Mouse (Mus musculus) CH12.LX (cell line): Measurements from ENCODE around the gene Asic4. TPM values are rescaled to one million over a fixed set of nuclear protein-coding genes. Genes with fewer than 3 reads are reported as not detected.

ENCODE experiments used
- DNase-seq: peaks from one replicate; pipeline ENCODE4 v3.0.0-alpha.2; 2013; ENCODE audit errors: extremely low read depth
- H3K27ac ChIP-seq: 2 replicates; pipeline ENCODE4 v1.5.1; 2012; ENCODE audit warnings: low read depth, mild to moderate bottlenecking, control low read depth, moderate library complexity; ENCODE audit not compliant: insufficient read depth
- H3K27me3 ChIP-seq: replicated peaks from 2 replicates; pipeline ENCODE3; 2012; ENCODE audit warnings: inconsistent platforms
- H3K36me3 ChIP-seq, 2 experiments: replicated peaks in 1 of 2; 2 replicates each; pipeline versions ENCODE3 to v1.6.1; 2012; ENCODE audit warnings: inconsistent platforms in 1 of 2, low read length in 1 of 2, mild to moderate bottlenecking in 1 of 2, mixed read lengths in 1 of 2, moderate library complexity in 1 of 2; ENCODE audit not compliant: control insufficient read depth in 1 of 2, insufficient read depth in 1 of 2
- H3K4me1 ChIP-seq, 2 experiments: 2 replicates each; pipeline ENCODE4 v1.6.1; 2012; ENCODE audit warnings: inconsistent platforms in 1 of 2, moderate library complexity in 1 of 2; ENCODE audit not compliant: insufficient read depth in 2 of 2, control insufficient read depth in 1 of 2
- H3K4me2 ChIP-seq: 2 replicates; pipeline ENCODE4 v1.6.1; 2012; ENCODE audit warnings: low read depth, mild to moderate bottlenecking, control low read depth; ENCODE audit not compliant: poor library complexity, insufficient read depth, severe bottlenecking
- H3K4me3 ChIP-seq, 3 experiments: fragments of 150-350 bp in 1 of 3; sonication (generic) in 1 of 3; replicated peaks in 1 of 3; 2 replicates each; pipeline versions ENCODE3 to v1.5.1; 2011 to 2012; ENCODE audit warnings: low read depth in 2 of 3, low read length in 2 of 3, mild to moderate bottlenecking in 2 of 3, moderate library complexity in 2 of 3, control low read depth in 1 of 3, improper control_type of control experiment in 1 of 3, inconsistent platforms in 1 of 3, mixed read lengths in 1 of 3; ENCODE audit not compliant: poor library complexity in 1 of 3
- H3K79me2 ChIP-seq: replicated peaks from 2 replicates; pipeline ENCODE4 v1.6.1; 2012; ENCODE audit warnings: mild to moderate bottlenecking, moderate library complexity; ENCODE audit not compliant: control insufficient read depth, poor library complexity, insufficient read depth, severe bottlenecking; ENCODE audit errors: extremely low read depth
- H3K9ac ChIP-seq: 2 replicates; pipeline ENCODE4 v1.6.1; 2012; ENCODE audit warnings: low read depth, mild to moderate bottlenecking, control low read depth, moderate library complexity; ENCODE audit not compliant: insufficient read depth
- H3K9me3 ChIP-seq: replicated peaks from 2 replicates; pipeline ENCODE3; 2012; ENCODE audit warnings: low read length, inconsistent platforms, mixed read lengths
- BHLHE40 ChIP-seq: IDR thresholded peaks from 2 replicates; pipeline ENCODE4 v1.6.1; 2011; ENCODE audit warnings: mild to moderate bottlenecking, low read depth, low read length, improper control_type of control experiment
- CHD1 ChIP-seq: IDR thresholded peaks from 2 replicates; pipeline ENCODE4 v1.6.1; 2012; ENCODE audit warnings: low read depth, low read length, improper control_type of control experiment, inconsistent platforms
- CHD2 ChIP-seq: IDR thresholded peaks from 2 replicates; pipeline ENCODE4 v1.6.1; 2011; ENCODE audit warnings: low read length, improper control_type of control experiment
- CTCF ChIP-seq, 2 experiments: IDR thresholded peaks in 1 of 2; conservative IDR thresholded peaks in 1 of 2; 2 replicates each; pipeline ENCODE4 v1.5.1; 2011 to 2012; ENCODE audit warnings: low read depth in 2 of 2, low read length in 2 of 2, improper control_type of control experiment in 1 of 2, inconsistent platforms in 1 of 2, mild to moderate bottlenecking in 1 of 2, moderate library complexity in 1 of 2
- E2F4 ChIP-seq: IDR thresholded peaks from 2 replicates; pipeline ENCODE4 v1.6.1; 2011; ENCODE audit warnings: low read depth, low read length, improper control_type of control experiment; ENCODE audit not compliant: insufficient replicate concordance
- ELF1 ChIP-seq: IDR thresholded peaks from 2 replicates; pipeline ENCODE4 v1.6.1; 2014; ENCODE audit warnings: low read depth, mild to moderate bottlenecking, inconsistent platforms, low read length, improper control_type of control experiment
- EP300 ChIP-seq: IDR thresholded peaks from 2 replicates; pipeline ENCODE4 v1.6.1; 2011; ENCODE audit warnings: low read length, improper control_type of control experiment
- ETS1 ChIP-seq: conservative IDR thresholded peaks from 2 replicates; pipeline ENCODE4 v1.6.1; 2012; ENCODE audit warnings: low read depth, mild to moderate bottlenecking, inconsistent platforms, low read length, improper control_type of control experiment, moderate library complexity
- GABPA ChIP-seq: IDR thresholded peaks from 2 replicates; pipeline ENCODE4 v1.6.1; 2012; ENCODE audit warnings: low read depth, low read length, improper control_type of control experiment, inconsistent platforms; ENCODE audit not compliant: insufficient replicate concordance
- HCFC1 ChIP-seq: IDR thresholded peaks from 2 replicates; pipeline ENCODE4 v1.6.1; 2012; ENCODE audit warnings: low read depth, mild to moderate bottlenecking, inconsistent platforms, low read length, improper control_type of control experiment
- IRF4 ChIP-seq: IDR thresholded peaks from 2 replicates; pipeline ENCODE4 v1.6.1; 2014; ENCODE audit warnings: low read depth, mild to moderate bottlenecking, inconsistent platforms, low read length, improper control_type of control experiment
- JUN ChIP-seq: IDR thresholded peaks from 2 replicates; pipeline ENCODE4 v1.6.1; 2011; ENCODE audit warnings: low read depth, mild to moderate bottlenecking, low read length, improper control_type of control experiment, moderate library complexity; ENCODE audit not compliant: insufficient read depth
- JUND ChIP-seq: conservative IDR thresholded peaks from 2 replicates; pipeline ENCODE4 v1.6.1; 2011; ENCODE audit warnings: low read depth, low read length, improper control_type of control experiment
- KAT2A ChIP-seq: IDR thresholded peaks from 2 replicates; pipeline ENCODE4 v1.6.1; 2012; ENCODE audit warnings: low read length, improper control_type of control experiment, inconsistent platforms; ENCODE audit not compliant: insufficient replicate concordance
- MAFK ChIP-seq: IDR thresholded peaks from 2 replicates; pipeline ENCODE4 v1.6.1; 2011; ENCODE audit warnings: low read length, improper control_type of control experiment; ENCODE audit not compliant: insufficient replicate concordance
- MAX ChIP-seq: IDR thresholded peaks from 2 replicates; pipeline ENCODE4 v1.6.1; 2011; ENCODE audit warnings: low read length, improper control_type of control experiment
- MAZ ChIP-seq: IDR thresholded peaks from 2 replicates; pipeline ENCODE4 v1.6.1; 2012; ENCODE audit warnings: low read depth, mild to moderate bottlenecking, inconsistent platforms, low read length, improper control_type of control experiment, moderate library complexity
- MEF2A ChIP-seq: IDR thresholded peaks from 2 replicates; pipeline ENCODE4 v1.6.1; 2014; ENCODE audit warnings: low read depth, mild to moderate bottlenecking, inconsistent platforms, low read length, improper control_type of control experiment, borderline replicate concordance
- MXI1 ChIP-seq: IDR thresholded peaks from 2 replicates; pipeline ENCODE4 v1.6.1; 2011; ENCODE audit warnings: mild to moderate bottlenecking, low read depth, low read length, improper control_type of control experiment
- MYC ChIP-seq: IDR thresholded peaks from 2 replicates; pipeline ENCODE4 v1.6.1; 2011; ENCODE audit warnings: low read depth, mild to moderate bottlenecking, improper control_type of control experiment, low read length
- NELFE ChIP-seq: IDR thresholded peaks from 2 replicates; pipeline ENCODE4 v1.6.1; 2011; ENCODE audit warnings: low read depth, low read length, improper control_type of control experiment
- NRF1 ChIP-seq: IDR thresholded peaks from 2 replicates; pipeline ENCODE4 v1.6.1; 2014; ENCODE audit warnings: low read depth, mild to moderate bottlenecking, inconsistent platforms, low read length, improper control_type of control experiment, moderate library complexity
- PAX5 ChIP-seq: IDR thresholded peaks from 2 replicates; pipeline ENCODE4 v1.6.1; 2012; ENCODE audit warnings: low read length, inconsistent platforms, mixed read lengths
- POLR2A ChIP-seq: IDR thresholded peaks from 2 replicates; pipeline ENCODE4 v1.6.1; 2011; ENCODE audit warnings: low read depth, mild to moderate bottlenecking, improper control_type of control experiment, low read length
- POLR2AphosphoS2 ChIP-seq: IDR thresholded peaks from 2 replicates; pipeline ENCODE4 v1.6.1; 2011; ENCODE audit warnings: low read depth, low read length, improper control_type of control experiment
- RAD21 ChIP-seq: IDR thresholded peaks from 2 replicates; pipeline ENCODE4 v1.6.1; 2011; ENCODE audit warnings: low read depth, mild to moderate bottlenecking, low read length, improper control_type of control experiment, moderate library complexity
- RCOR1 ChIP-seq: conservative IDR thresholded peaks from 2 replicates; pipeline ENCODE4 v1.6.1; 2012; ENCODE audit warnings: low read depth, mild to moderate bottlenecking, inconsistent platforms, low read length, improper control_type of control experiment
- SIN3A ChIP-seq: IDR thresholded peaks from 2 replicates; pipeline ENCODE4 v1.6.1; 2012; ENCODE audit warnings: low read length, improper control_type of control experiment, inconsistent platforms
- SMC3 ChIP-seq: IDR thresholded peaks from 2 replicates; pipeline ENCODE4 v1.6.1; 2011; ENCODE audit warnings: low read depth, low read length, improper control_type of control experiment
- TBP ChIP-seq: conservative IDR thresholded peaks from 2 replicates; pipeline ENCODE4 v1.6.1; 2011; ENCODE audit warnings: low read depth, low read length, improper control_type of control experiment
- TCF12 ChIP-seq: IDR thresholded peaks from 2 replicates; pipeline ENCODE4 v1.6.1; 2014; ENCODE audit warnings: low read depth, mild to moderate bottlenecking, inconsistent platforms, low read length, improper control_type of control experiment
- UBTF ChIP-seq: IDR thresholded peaks from 2 replicates; pipeline ENCODE4 v1.6.1; 2012; ENCODE audit warnings: low read depth, mild to moderate bottlenecking, inconsistent platforms, low read length, improper control_type of control experiment, moderate library complexity
- USF1 ChIP-seq: IDR thresholded peaks from 2 replicates; pipeline ENCODE4 v1.6.1; 2014; ENCODE audit warnings: low read depth, mild to moderate bottlenecking, inconsistent platforms, low read length, improper control_type of control experiment
- USF2 ChIP-seq: conservative IDR thresholded peaks from 2 replicates; pipeline ENCODE4 v1.6.1; 2011; ENCODE audit warnings: low read depth, low read length, improper control_type of control experiment
- ZC3H11A ChIP-seq: IDR thresholded peaks from 2 replicates; pipeline ENCODE4 v1.6.1; 2012; ENCODE audit warnings: low read depth, mild to moderate bottlenecking, inconsistent platforms, low read length, improper control_type of control experiment
- ZKSCAN1 ChIP-seq: IDR thresholded peaks from 2 replicates; pipeline ENCODE4 v1.6.1; 2012; ENCODE audit warnings: low read depth, inconsistent platforms, low read length, improper control_type of control experiment, borderline replicate concordance
- ZMIZ1 ChIP-seq: IDR thresholded peaks from 2 replicates; pipeline ENCODE4 v1.6.1; 2012; ENCODE audit warnings: low read depth, mild to moderate bottlenecking, inconsistent platforms, low read length, improper control_type of control experiment
- ZNF384 ChIP-seq: IDR thresholded peaks from 2 replicates; pipeline ENCODE4 v1.6.1; 2012; ENCODE audit warnings: low read depth, low read length, improper control_type of control experiment, inconsistent platforms
- dilution Hi-C: fragments of 300-500 bp; cut with MboI; formaldehyde crosslinking; loops from 2 replicates; pipeline ENCODE4 v1.14.3; 2020; ENCODE audit warnings: low sequenced_read_pairs; ENCODE audit not compliant: extremely low pct_unique_long_range_greater_than_20kb, extremely low pct_ligation_motif_present
- in situ Hi-C: fragments of 300-500 bp; cut with MboI; formaldehyde crosslinking; loops from 3 replicates; pipeline ENCODE4 v1.14.3; 2019; ENCODE audit warnings: low sequenced_read_pairs, low pct_ligation_motif_present, low pct_unique_long_range_greater_than_20kb, mixed read lengths
- polyA plus RNA-seq: library from polyadenylated mRNA; unstranded; fragments of >175 nt; gene quantifications from 2 replicates; pipeline ENCODE4 v1.2.1, GENCODE M21; 2012; ENCODE audit warnings: low read depth; ENCODE audit not compliant: insufficient read length
- total RNA-seq, 2 experiments: library from RNA; depleted of rRNA; stranded (reverse); fragments of 300-350 nt in 1 of 2; fragments of >200 nt in 1 of 2; gene quantifications; 2 replicates each; pipeline ENCODE4 v1.2.3; 2012 to 2014

The Asic4 gene
- total and polyA plus RNA-seq, 3 experiments: not detected

- H3K4me3 ChIP-seq: peak within 1 kb of the TSS; percentile 61 to 90 (median 63)
- H3K9ac ChIP-seq: peak within 1 kb of the TSS; percentile 53
- DNase-seq: peak; percentile 96
- H3K36me3 ChIP-seq: peaks cover 12 to 13% of the 10 kb centered on the region in 2 experiments
- H3K9me3 ChIP-seq: no peaks in the 10 kb centered on the region
- H3K4me1 ChIP-seq: peaks cover 12 to 39% of the 10 kb centered on the region in 2 experiments
- in situ Hi-C loops: no loop called here
- TF ChIP-seq ETS1 (peak; percentile 6; the same call in 1 of the 2 replicates), CHD1 (no peak), USF1 (peak; percentile 58), KAT2A (peak; percentile 77; the same call in 1 of the 2 replicates), TBP (peak; percentile 74; the same call in 1 of the 2 replicates), MAZ (0 out of 2 replicates have a peak, but pooled peaks have one; percentile 44), IRF4 (peak; percentile 51; the same call in 1 of the 2 replicates), TCF12 (peak; percentile 87), USF2 (peak; percentile 39), PAX5 (no peak), SMC3 (no peak), ZNF384 (no peak), JUN (no peak), CHD2 (0 out of 2 replicates have a peak, but pooled peaks have one; percentile 13), POLR2AphosphoS2 (peak; percentile 75; the same call in 1 of the 2 replicates), MAX (peak; percentile 80), MXI1 (peak; percentile 98), HCFC1 (peak; percentile 89), SIN3A (peak; percentile 100), ZC3H11A (no peak), BHLHE40 (peak; percentile 28; the same call in 1 of the 2 replicates), MEF2A (no peak), MYC (0 out of 2 replicates have a peak, but pooled peaks have one; percentile 60), RCOR1 (0 out of 2 replicates have a peak, but pooled peaks have one; percentile 49), POLR2A (peak; percentile 97), CTCF (conservative IDR thresholded peaks at IDR 0.05 in 1 of 2, IDR thresholded peaks at IDR 0.05 in 1 of 2; ENCODE audit: low read depth in 2 of 2, low read length in 2 of 2) (no peak), EP300 (no peak), ZMIZ1 (peak; percentile 55), ELF1 (peak; percentile 93), GABPA (no peak; the same call in 1 of the 2 replicates), MAFK (no peak), RAD21 (no peak), UBTF (no peak), E2F4 (0 out of 2 replicates have a peak, but pooled peaks have one; percentile 71), JUND (no peak), NRF1 (no peak), NELFE (peak; percentile 90), ZKSCAN1 (no peak)
- no peak within 1 kb of the TSS; the same call in 1 of the 2 replicates for H3K27ac ChIP-seq
- H3K79me2 ChIP-seq: no peaks in the 10 kb centered on the region
- dilution Hi-C loops: no loop called here
- H3K27me3 ChIP-seq: no peaks in the 10 kb centered on the region
- H3K4me2 ChIP-seq: peak within 1 kb of the TSS; percentile 90
Measured at GRCm38 (mm10) chr1:75521321-75522031, 71.2 kb downstream of the Asic4 start, which contains the start of gene Stk11ip. Gene Stk11ip, plus strand, starts transcription at chr1:75521529.
